Comparison of ENCODE assay signal across 8 mouse cellular contexts in the genomic region with DNA sequence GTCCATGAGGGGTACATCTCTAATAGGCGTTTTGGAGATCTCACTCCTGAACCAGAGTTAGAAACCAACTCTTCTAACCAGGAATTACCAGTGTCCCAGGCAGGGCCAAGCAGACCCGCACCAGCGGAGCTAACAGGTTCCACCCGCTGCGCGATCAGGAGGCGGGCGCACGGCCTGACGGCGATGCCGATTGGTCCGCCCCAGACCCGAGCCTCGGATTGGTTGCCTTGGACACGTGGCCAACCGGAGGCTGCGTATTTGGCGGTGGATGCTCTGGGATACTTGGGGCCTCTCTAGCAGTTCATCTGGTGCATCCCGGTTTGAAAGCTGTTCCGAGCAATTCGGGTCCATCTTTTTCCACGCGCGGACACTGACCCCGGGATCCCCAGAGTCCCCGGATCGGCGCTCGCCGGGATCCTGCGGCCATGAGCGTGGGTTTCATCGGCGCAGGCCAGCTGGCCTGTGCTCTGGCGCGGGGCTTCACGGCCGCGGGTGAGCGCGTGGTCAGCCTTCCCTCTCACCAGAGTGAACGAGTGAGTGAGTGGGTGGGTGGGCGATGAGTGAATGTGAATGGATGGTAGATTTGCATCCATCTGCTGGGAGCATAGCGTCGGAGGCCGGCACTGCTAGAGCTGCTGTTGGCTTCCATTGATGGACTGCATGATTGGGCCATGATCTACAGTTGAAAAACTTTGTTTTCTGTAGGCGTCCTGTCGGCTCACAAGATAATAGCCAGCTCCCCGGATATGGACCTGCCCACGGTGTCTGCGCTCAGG. TPM values are rescaled to one million over a fixed set of nuclear protein-coding genes. Genes with fewer than 3 reads are reported as not detected.
DNase-seq lines count a peak whose midpoint lies in the region; ATAC-seq lines count a peak whose summit lies in the region.

A gene (plus strand): TSS at position 255 of the 776 bp plus-strand sequence.

- peak; percentile 94 for DNase-seq in CD4-positive helper T cell, adult 2 months (ENCODE audit: low read depth, low spot score)
- peak; percentile 88 for DNase-seq in brain, embryonic 18.5 days (ENCODE audit: low read depth, low spot score)
- peak; percentile 97 for DNase-seq in kidney, postnatal 10 days
- peak; percentile 79 to 84 for DNase-seq in natural killer cell, adult 2 months (ENCODE audit: low spot score in 2 of 2)

- peak within 1 kb of the TSS; percentile 71 for H3K4me3 ChIP-seq in heart, embryonic 12.5 days
- H3K4me3 ChIP-seq in liver, embryonic 12.5 days, result peak within 1 kb of the TSS; percentile 93
- H3K4me3 ChIP-seq in stomach, embryonic 15.5 days (replicated peaks), result peak within 1 kb of the TSS; percentile 68

- peak within 1 kb of the TSS; percentile 80 for H3K9ac ChIP-seq in heart, embryonic 12.5 days
- peak within 1 kb of the TSS; percentile 95 for H3K9ac ChIP-seq in liver, embryonic 12.5 days
- H3K9ac ChIP-seq in stomach, embryonic 15.5 days, result peak within 1 kb of the TSS; percentile 64

- peak; percentile 83 for ATAC-seq in erythroid progenitor cell, adult 5-6 weeks (replicated peaks; ENCODE audit: low FRiP score, poor library complexity, severe bottlenecking)
- peak; percentile 97 for ATAC-seq in heart, embryonic 12.5 days (ENCODE audit: insufficient number of reproducible peaks, low FRiP score)
- ATAC-seq in liver, embryonic 12.5 days, result peak; percentile 81
- peak; percentile 95 for ATAC-seq in stomach, embryonic 15.5 days (ENCODE audit: insufficient read depth, low FRiP score, low read depth)

- H3K27me3 ChIP-seq in heart, embryonic 12.5 days (replicated peaks), result no peaks in the 10 kb centered on the region
- H3K27me3 ChIP-seq in liver, embryonic 12.5 days (replicated peaks), result no peaks in the 10 kb centered on the region
- no peaks in the 10 kb centered on the region for H3K27me3 ChIP-seq in stomach, embryonic 15.5 days (replicated peaks)

- H3K9me3 ChIP-seq in heart, embryonic 12.5 days (replicated peaks), result no peaks in the 10 kb centered on the region
- H3K9me3 ChIP-seq in liver, embryonic 12.5 days (replicated peaks), result no peaks in the 10 kb centered on the region
- no peaks in the 10 kb centered on the region for H3K9me3 ChIP-seq in stomach, embryonic 15.5 days

- peaks cover 19% of the 10 kb centered on the region for H3K4me1 ChIP-seq in heart, embryonic 12.5 days (replicated peaks)
- peaks cover 70% of the 10 kb centered on the region for H3K4me1 ChIP-seq in liver, embryonic 12.5 days
- peaks cover 19% of the 10 kb centered on the region for H3K4me1 ChIP-seq in stomach, embryonic 15.5 days

- peak within 1 kb of the TSS; percentile 89 for H3K4me2 ChIP-seq in heart, embryonic 12.5 days
- peak within 1 kb of the TSS; percentile 81 for H3K4me2 ChIP-seq in liver, embryonic 12.5 days
- H3K4me2 ChIP-seq in stomach, embryonic 15.5 days, result peak within 1 kb of the TSS; percentile 66

- under 1% methylated on average over 52 of the region's 52 CpGs for WGBS in heart, embryonic 12.5 days
- under 1% methylated on average over 52 of the region's 52 CpGs for WGBS in liver, embryonic 12.5 days (ENCODE audit: insufficient replicate concordance)
- WGBS in stomach, embryonic 15.5 days, result under 1% methylated on average over 52 of the region's 52 CpGs

- peak within 1 kb of the TSS; percentile 65 for H3K27ac ChIP-seq in heart, embryonic 12.5 days (ENCODE audit: poor library complexity, severe bottlenecking)
- peak within 1 kb of the TSS; percentile 97 for H3K27ac ChIP-seq in liver, embryonic 12.5 days
- peak within 1 kb of the TSS; percentile 84 for H3K27ac ChIP-seq in stomach, embryonic 15.5 days

- H3K36me3 ChIP-seq in heart, embryonic 12.5 days, result peaks cover 30% of the 10 kb centered on the region
- peaks cover 40% of the 10 kb centered on the region for H3K36me3 ChIP-seq in liver, embryonic 12.5 days
- H3K36me3 ChIP-seq in stomach, embryonic 15.5 days, result peaks cover 20% of the 10 kb centered on the region

RNA-seq across cellular contexts. Expression of the gene that starts here (rescaled TPM):
- total RNA-seq in erythroid progenitor cell, adult 5-6 weeks (2015; ENCODE audit: low replicate concordance), result 21.3 and 42.8 TPM in 2 replicates
- 26.3 and 26.6 TPM in 2 replicates for total RNA-seq in erythroid progenitor cell, adult 5-6 weeks (2017; ENCODE audit: low replicate concordance)
- 52.2 and 58.2 TPM in 2 replicates for polyA plus RNA-seq in heart, embryonic 12.5 days (2016; fragmentation: Nextera tagmentation; extraction: Ambion mirVana)
- polyA plus RNA-seq in liver, embryonic 12.5 days (2016; fragmentation: Nextera tagmentation; extraction: Ambion mirVana), result 146 and 150 TPM in 2 replicates
- 101 and 109 TPM in 2 replicates for polyA plus RNA-seq in stomach, embryonic 15.5 days (2015; fragmentation: Nextera tagmentation; extraction: Ambion mirVana)

Comparison
In these comparisons a context has a peak if more than half of its experiments do, and no peak if none do; other contexts are left out.
1. Peak in every context shown above with its lines: DNase-seq, ATAC-seq, H3K4me3 ChIP-seq and H3K27ac ChIP-seq.